7 mouse cellular contexts compared by ENCODE assay signal in genomic region chr11:86571047-86571855, GRCm38 (mm10). TPM values are rescaled to one million over a fixed set of nuclear protein-coding genes. Genes with fewer than 3 reads are reported as not detected.
A peak's percentile ranks its signal among the peaks of the same experiment; 100 is the strongest.
DNase-seq lines count a peak whose midpoint lies in the region; TF ChIP-seq lines count a peak whose summit lies in the region.

No protein-coding gene starts in this region.

- H3K79me2 ChIP-seq in myocyte (ENCODE audit: control insufficient read depth, insufficient read depth), result no peaks in the 10 kb centered on the region

- no peak overlapping the region for H3K4me3 ChIP-seq in embryonic fibroblast, embryonic 13.5 days (ENCODE audit: insufficient read depth, low read length)
- no peak overlapping the region for H3K4me3 ChIP-seq in myocyte
- H3K4me3 ChIP-seq in thymus, adult 2 months (ENCODE audit: control insufficient read depth, insufficient read depth, low read length), result no peak overlapping the region

- H3ac ChIP-seq in myocyte (ENCODE audit: control insufficient read depth, insufficient read length), result no peak overlapping the region

- DNase-seq in kidney, postnatal 4 days, result peak; percentile 59 to 70
- DNase-seq in kidney, adult 18-20 months, result no peak
- peak; percentile 29 for DNase-seq in brain, embryonic 14.5 days (ENCODE audit: low read depth)
- no peak for DNase-seq in thymus, adult 2 months
- no peak for DNase-seq in frontal cortex, postnatal 10 days (ENCODE audit: low spot score in 2 of 2)

- H3K4me2 ChIP-seq in myocyte (ENCODE audit: low read depth), result peak overlapping the region; percentile 68

- H3K27ac ChIP-seq in embryonic fibroblast, embryonic 13.5 days (ENCODE audit: insufficient read depth, low read length), result peak overlapping the region; percentile 100
- no peak overlapping the region for H3K27ac ChIP-seq in thymus, adult 2 months (ENCODE audit: control insufficient read depth, insufficient read depth, low read length)

- no peaks in the 10 kb centered on the region for H3K36me3 ChIP-seq in myocyte (ENCODE audit: control insufficient read depth, insufficient read depth)
- H3K36me3 ChIP-seq in thymus, adult 2 months (ENCODE audit: control insufficient read depth, insufficient read depth, low read length), result no peaks in the 10 kb centered on the region

- TF ChIP-seq POLR2A in brain, embryonic 14.5 days (IDR thresholded peaks at IDR 0.05; ENCODE audit: borderline replicate concordance, extremely low read depth, insufficient read depth, insufficient read length, poor library complexity, severe bottlenecking), result no peak
- TF ChIP-seq POLR2A in embryonic fibroblast, embryonic 13.5 days (IDR thresholded peaks at IDR 0.05; ENCODE audit: low read depth, low read length), result no peak; the same call in none of the 2 replicates
- no peak for TF ChIP-seq POLR2A in myocyte (IDR thresholded peaks at IDR 0.05; ENCODE audit: insufficient read length, low read depth)
- TF ChIP-seq POLR2A in thymus, adult 2 months (IDR thresholded peaks at IDR 0.05; ENCODE audit: control insufficient read depth, extremely low read depth, insufficient read depth, low read length, poor library complexity), result no peak

- peaks cover 21% of the 10 kb centered on the region for H3K4me1 ChIP-seq in embryonic fibroblast, embryonic 13.5 days (ENCODE audit: control insufficient read depth, insufficient read depth, low read length)
- H3K4me1 ChIP-seq in thymus, adult 2 months (replicated peaks; ENCODE audit: control insufficient read depth, insufficient read depth, low read length), result peaks cover 7% of the 10 kb centered on the region

- no peak for TF ChIP-seq CTCF in brain, embryonic 14.5 days (IDR thresholded peaks at IDR 0.05; ENCODE audit: borderline replicate concordance, extremely low read depth, insufficient read depth, insufficient read length)
- no peak for TF ChIP-seq CTCF in embryonic fibroblast, embryonic 13.5 days (IDR thresholded peaks at IDR 0.05; ENCODE audit: borderline replicate concordance, insufficient read depth, low read length)
- TF ChIP-seq CTCF in thymus, adult 2 months (IDR thresholded peaks at IDR 0.05; ENCODE audit: borderline replicate concordance, control insufficient read depth, extremely low read depth, insufficient read depth, low read length, poor library complexity), result no peak

- 87% methylated on average over 15 of the region's 15 CpGs for WGBS in thymus, adult 2 months

- H3K27me3 ChIP-seq in myocyte (ENCODE audit: control insufficient read depth, insufficient read depth, insufficient read length), result no peaks in the 10 kb centered on the region
- H3K27me3 ChIP-seq in thymus, adult 2 months (ENCODE audit: control insufficient read depth, insufficient read depth, low read length), result no peaks in the 10 kb centered on the region

TF ChIP-seq in myocyte, 11 proteins besides CTCF, POLR2A, EP300 and RAD21:
- no peak for TF ChIP-seq MYOG (IDR thresholded peaks at IDR 0.05; ENCODE audit: control insufficient read depth in 1 of 3, insufficient read depth in 1 of 3, insufficient read length in 2 of 3, low read depth in 2 of 3)

RNA-seq across cellular contexts. Expression of gene Tubd1, which starts 26.5 kb away (rescaled TPM):
- polyA plus RNA-seq in brain, embryonic 14.5 days (2012; rRNA removed), result 4.4 and 6.6 TPM in 2 replicates
- polyA plus RNA-seq in embryonic fibroblast, embryonic 13.5 days (2011; ENCODE audit: insufficient read length, low read depth, missing spikeins), result 6.4 and 8.2 TPM in 2 replicates
- 6.6 TPM for polyA plus RNA-seq in myocyte (2012; fragmentation: generic; extraction: Trizol)
- 5.7 and 5.9 TPM in 2 replicates for polyA plus RNA-seq in thymus, adult 2 months (2012; rRNA removed)

RNA-seq across cellular contexts. Expression of gene Rps6kb1, which starts 26.6 kb away (rescaled TPM):
- 25.5 and 28.5 TPM in 2 replicates for polyA plus RNA-seq in brain, embryonic 14.5 days (2012; rRNA removed)
- polyA plus RNA-seq in embryonic fibroblast, embryonic 13.5 days (2011; ENCODE audit: insufficient read length, low read depth, missing spikeins), result 70.3 and 71.4 TPM in 2 replicates
- 13.0 TPM for polyA plus RNA-seq in myocyte (2012; fragmentation: generic; extraction: Trizol)
- 12.2 and 12.3 TPM in 2 replicates for polyA plus RNA-seq in thymus, adult 2 months (2012; rRNA removed)

Comparison
In these comparisons a context has a peak if more than half of its experiments do, and no peak if none do; other contexts are left out.
1. DNase-seq: peak in kidney, postnatal 4 days (2 of 2) and brain, embryonic 14.5 days (single experiment); none in kidney, adult 18-20 months (single experiment), thymus, adult 2 months (single experiment) and frontal cortex, postnatal 10 days (0 of 2).